Mouse (Mus musculus): ENCODE data around the gene Zswim8. TPM values are rescaled to one million over a fixed set of nuclear protein-coding genes. Genes with fewer than 3 reads are reported as not detected.

The Zswim8 gene
- polyA plus RNA-seq, 1 experiment = 177 TPM

DNA sequence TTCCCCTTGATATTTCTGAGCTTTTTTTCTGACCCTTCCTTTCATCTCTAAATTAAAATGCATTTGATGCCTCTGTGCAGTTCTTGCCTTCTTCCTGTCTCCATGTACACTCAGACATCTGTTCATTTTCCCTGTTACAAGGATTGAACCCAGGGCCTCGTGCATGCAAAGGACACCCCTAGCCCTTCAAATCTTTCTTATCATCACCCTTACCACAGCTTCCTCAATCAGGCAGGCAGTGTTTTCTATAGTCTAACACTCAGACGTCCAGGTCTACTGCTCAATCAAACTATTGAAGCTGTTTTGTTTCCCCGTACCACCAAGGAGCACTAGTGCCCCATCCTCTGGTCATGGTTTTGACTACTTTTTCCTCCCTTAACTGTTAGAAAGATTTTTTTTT lies 46.4 kb downstream of the Zswim8 start:
- Histone ChIP-seq H3K4me3 (ENCODE audit: extremely low read depth, insufficient read depth, insufficient read length) (no peak overlapping the region), H3K27me3 (ENCODE audit: control insufficient read depth, insufficient read depth, low read length) (no peaks in the 10 kb centered on the region), H3K4me1 (ENCODE audit: control insufficient read depth, insufficient read depth, insufficient read length) (no peaks in the 10 kb centered on the region), H3K27ac (ENCODE audit: insufficient read depth, low read length) (no peak overlapping the region), H3K36me3 (ENCODE audit: control insufficient read depth, insufficient read depth, low read length) (peaks cover 8% of the 10 kb centered on the region)
- TF ChIP-seq CTCF (IDR thresholded peaks at IDR 0.05; ENCODE audit: extremely low read depth, insufficient read depth, insufficient read length, insufficient replicate concordance) (no peak), POLR2A (IDR thresholded peaks at IDR 0.05; ENCODE audit: low read depth, low read length) (no peak)
- DNase-seq (ENCODE audit: low read depth in 1 of 2, low spot score in 2 of 2) = no peak
- WGBS = 64% methylated on average over 3 of the region's 3 CpGs

DNA sequence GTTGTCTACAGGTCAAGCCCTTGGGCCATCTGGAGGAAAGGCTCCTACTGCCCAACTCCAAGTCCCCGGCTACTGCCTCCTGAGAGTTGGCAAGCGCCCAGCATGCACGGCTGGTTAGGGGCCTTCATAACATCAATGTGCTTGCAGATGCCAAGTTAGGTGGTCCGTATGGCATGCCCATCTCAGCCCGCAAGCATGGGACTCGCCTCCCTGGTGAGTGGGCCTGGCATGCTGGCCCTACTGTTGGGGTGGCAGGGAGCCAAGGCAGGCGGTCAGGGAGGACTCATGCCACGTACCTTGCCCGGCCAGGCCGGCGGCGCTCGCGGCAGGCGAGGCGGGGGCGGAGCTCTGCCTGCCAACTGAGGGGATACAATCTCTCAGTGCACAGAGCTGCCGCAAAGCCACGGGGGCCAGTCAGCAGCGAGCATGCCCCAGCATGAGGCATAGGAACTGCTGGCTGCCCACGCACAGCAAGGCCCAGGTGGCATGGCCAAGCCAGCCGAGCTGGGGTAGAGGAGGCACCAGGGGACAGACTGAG lies 50.1 kb downstream of the Zswim8 start:
- H3K27me3 ChIP-seq (ENCODE audit: control insufficient read depth, insufficient read depth, low read length) = no peaks in the 10 kb centered on the region
- WGBS = 95% methylated on average over 22 of the region's 22 CpGs
- no peak overlapping the region for H3K27ac ChIP-seq (ENCODE audit: insufficient read depth, low read length)
- TF ChIP-seq CTCF (IDR thresholded peaks at IDR 0.05; ENCODE audit: extremely low read depth, insufficient read depth, insufficient read length, insufficient replicate concordance) (no peak), POLR2A (IDR thresholded peaks at IDR 0.05; ENCODE audit: low read depth, low read length) (no peak)
- no peak overlapping the region for H3K4me3 ChIP-seq (ENCODE audit: extremely low read depth, insufficient read depth, insufficient read length)
- no peaks in the 10 kb centered on the region for H3K4me1 ChIP-seq (ENCODE audit: control insufficient read depth, insufficient read depth, insufficient read length)
- DNase-seq (ENCODE audit: low read depth in 1 of 2, low spot score in 2 of 2) = no peak
- peaks cover 25% of the 10 kb centered on the region for H3K36me3 ChIP-seq (ENCODE audit: control insufficient read depth, insufficient read depth, low read length)

DNA sequence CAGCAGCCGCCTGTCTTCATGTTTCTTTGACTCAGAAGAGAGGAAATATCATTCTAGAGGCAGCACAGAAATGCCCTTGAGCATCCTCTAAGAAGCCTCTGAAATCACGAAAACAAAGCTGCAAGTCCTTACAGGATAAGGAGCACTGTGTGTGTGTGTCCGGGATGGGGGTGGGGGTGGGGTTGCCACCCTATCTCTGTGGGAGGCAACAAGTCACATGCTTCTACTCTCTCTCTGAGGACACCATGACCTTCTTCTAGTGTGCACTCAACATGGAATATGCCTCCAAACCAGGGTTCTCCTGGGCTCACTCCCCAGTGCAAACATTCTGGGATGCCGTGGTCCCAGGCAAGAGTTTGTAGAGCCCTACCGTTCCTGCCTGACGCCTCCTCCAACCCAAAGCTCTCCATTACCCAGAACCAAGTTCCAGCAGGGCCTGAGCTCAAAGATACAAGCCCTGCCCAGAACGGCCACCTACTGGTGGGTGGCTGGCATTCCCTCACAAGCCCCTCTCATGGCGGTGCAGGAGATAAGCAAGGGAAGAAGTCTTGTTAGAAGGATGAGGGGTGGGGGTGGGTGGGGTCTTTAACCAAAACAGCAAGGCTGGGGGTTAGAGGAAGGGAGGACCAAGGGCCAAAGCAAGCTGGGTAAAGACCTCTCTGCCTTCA lies 51.5 kb downstream of the Zswim8 start:
- Histone ChIP-seq H3K4me1 (ENCODE audit: control insufficient read depth, insufficient read depth, insufficient read length) (no peaks in the 10 kb centered on the region), H3K27ac (ENCODE audit: insufficient read depth, low read length) (no peak overlapping the region), H3K4me3 (ENCODE audit: extremely low read depth, insufficient read depth, insufficient read length) (no peak overlapping the region), H3K27me3 (ENCODE audit: control insufficient read depth, insufficient read depth, low read length) (no peaks in the 10 kb centered on the region), H3K36me3 (ENCODE audit: control insufficient read depth, insufficient read depth, low read length) (peaks cover 31% of the 10 kb centered on the region)
- WGBS = 88% methylated on average over 8 of the region's 8 CpGs
- no peak for DNase-seq (ENCODE audit: low read depth in 1 of 2, low spot score in 2 of 2)
- no peak for TF ChIP-seq POLR2A (IDR thresholded peaks at IDR 0.05; ENCODE audit: low read depth, low read length)
- no peak for TF ChIP-seq CTCF (IDR thresholded peaks at IDR 0.05; ENCODE audit: extremely low read depth, insufficient read depth, insufficient read length, insufficient replicate concordance)

DNA sequence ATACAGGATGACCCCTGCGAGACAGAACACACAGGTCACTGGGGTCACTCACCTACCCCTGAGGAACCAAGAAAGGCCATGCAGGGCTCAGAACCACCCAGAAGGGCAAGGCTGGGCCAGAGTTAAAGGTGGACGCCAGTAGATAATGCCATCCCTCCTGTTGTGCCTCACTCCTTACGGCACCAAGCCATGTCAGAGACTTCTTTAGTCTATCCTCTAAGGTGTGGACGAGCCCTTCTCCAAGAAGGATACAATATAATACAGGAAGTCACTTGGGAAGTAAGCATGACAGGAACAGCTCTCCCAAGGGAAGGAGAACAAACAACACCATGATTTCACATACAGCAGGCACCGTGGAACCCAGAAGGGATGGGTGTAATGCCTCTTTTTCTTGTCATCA lies 57.6 kb downstream of the Zswim8 start:
- WGBS = 92% methylated on average over 5 of the region's 5 CpGs
- H3K4me3 ChIP-seq (ENCODE audit: extremely low read depth, insufficient read depth, insufficient read length) = no peak overlapping the region
- H3K36me3 ChIP-seq (ENCODE audit: control insufficient read depth, insufficient read depth, low read length) = peaks cover 21% of the 10 kb centered on the region
- H3K27me3 ChIP-seq (ENCODE audit: control insufficient read depth, insufficient read depth, low read length) = no peaks in the 10 kb centered on the region
- no peak for TF ChIP-seq POLR2A (IDR thresholded peaks at IDR 0.05; ENCODE audit: low read depth, low read length)
- TF ChIP-seq CTCF (IDR thresholded peaks at IDR 0.05; ENCODE audit: extremely low read depth, insufficient read depth, insufficient read length, insufficient replicate concordance) = no peak
- DNase-seq (ENCODE audit: low read depth in 1 of 2, low spot score in 2 of 2) = no peak
- H3K27ac ChIP-seq (ENCODE audit: insufficient read depth, low read length) = no peak overlapping the region
- H3K4me1 ChIP-seq (ENCODE audit: control insufficient read depth, insufficient read depth, insufficient read length) = no peaks in the 10 kb centered on the region

DNA sequence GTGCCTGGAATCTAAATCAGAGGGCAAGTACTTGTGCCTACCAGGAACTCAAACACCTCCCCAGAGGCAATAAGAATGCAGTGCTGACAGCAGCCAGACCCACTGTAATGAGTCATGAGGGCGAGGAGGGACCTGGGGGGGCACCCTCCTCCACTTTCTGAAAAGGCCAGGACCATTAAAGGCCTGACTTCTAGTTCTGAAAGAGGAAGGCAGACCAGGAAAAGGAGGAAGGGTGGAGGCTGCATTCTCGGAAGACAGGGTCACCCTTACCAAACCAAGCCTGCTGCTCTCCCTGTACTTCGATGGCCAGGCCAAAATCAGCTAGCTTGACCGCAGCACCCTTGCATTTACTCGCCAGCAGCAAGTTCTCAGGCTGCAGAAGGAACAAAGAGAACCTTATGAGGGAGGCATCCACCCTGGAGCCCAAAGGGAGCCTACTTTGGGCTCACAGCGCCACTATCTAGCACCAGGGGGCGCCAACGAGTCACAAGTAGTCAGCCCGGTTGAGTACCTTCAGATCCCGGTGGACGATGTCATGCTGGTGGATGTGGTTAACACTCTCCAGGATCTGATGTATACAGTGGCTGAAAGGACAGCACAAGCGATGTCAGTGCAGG lies 58.4 kb downstream of the Zswim8 start:
- Histone ChIP-seq H3K27me3 (ENCODE audit: control insufficient read depth, insufficient read depth, low read length) (no peaks in the 10 kb centered on the region), H3K36me3 (ENCODE audit: control insufficient read depth, insufficient read depth, low read length) (peaks cover 13% of the 10 kb centered on the region), H3K27ac (ENCODE audit: insufficient read depth, low read length) (no peak overlapping the region), H3K4me3 (ENCODE audit: extremely low read depth, insufficient read depth, insufficient read length) (no peak overlapping the region), H3K4me1 (ENCODE audit: control insufficient read depth, insufficient read depth, insufficient read length) (no peaks in the 10 kb centered on the region)
- 27% methylated on average over 12 of the region's 12 CpGs for WGBS
- peak; percentile 37 to 76 for DNase-seq (ENCODE audit: low read depth in 1 of 2, low spot score in 2 of 2)
- peak; percentile 98 for TF ChIP-seq CTCF (IDR thresholded peaks at IDR 0.05; ENCODE audit: extremely low read depth, insufficient read depth, insufficient read length, insufficient replicate concordance)
- no peak for TF ChIP-seq POLR2A (IDR thresholded peaks at IDR 0.05; ENCODE audit: low read depth, low read length)

DNA sequence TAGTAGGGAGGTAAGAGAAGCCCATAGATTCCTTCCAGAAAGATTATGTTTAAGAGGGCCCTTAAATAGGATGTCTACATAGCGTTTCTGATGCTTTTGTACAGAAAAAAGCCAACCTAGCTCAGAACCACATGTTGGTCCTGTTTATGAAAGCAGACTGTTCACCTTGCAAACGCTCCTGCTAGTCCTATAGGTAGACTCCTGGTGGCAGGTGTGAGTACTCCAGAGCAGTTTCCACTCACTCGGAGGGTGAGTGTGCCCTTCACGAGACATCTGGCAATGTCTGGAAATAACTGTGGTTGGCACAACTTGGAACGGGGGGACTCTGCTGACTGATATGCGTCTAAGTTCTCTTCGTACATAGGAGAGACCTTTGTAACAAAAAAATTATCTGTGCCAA lies 60.6 kb downstream of the Zswim8 start:
- TF ChIP-seq POLR2A (IDR thresholded peaks at IDR 0.05; ENCODE audit: low read depth, low read length) (no peak), CTCF (IDR thresholded peaks at IDR 0.05; ENCODE audit: extremely low read depth, insufficient read depth, insufficient read length, insufficient replicate concordance) (no peak)

DNA sequence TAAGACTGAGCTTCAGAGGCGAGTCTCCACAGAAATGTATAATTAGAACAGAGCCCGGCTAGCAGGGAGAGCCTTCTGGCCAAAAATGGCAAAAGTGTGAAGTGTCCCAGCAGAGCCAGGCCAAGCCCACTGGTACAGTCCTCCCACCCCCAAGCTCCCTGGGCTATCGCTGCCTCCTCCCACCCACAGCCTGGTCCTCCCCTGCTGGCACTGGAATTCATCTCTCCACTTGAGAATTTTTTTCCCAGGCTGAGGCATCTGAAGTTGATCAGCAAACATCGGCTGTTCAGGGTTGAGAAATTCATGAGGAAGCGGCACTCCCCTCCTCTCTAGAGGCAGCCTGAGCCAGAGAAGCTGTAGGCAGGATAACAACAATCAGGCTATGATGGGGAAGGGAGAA lies 61.2 kb downstream of the Zswim8 start:
- TF ChIP-seq POLR2A (IDR thresholded peaks at IDR 0.05; ENCODE audit: low read depth, low read length) (no peak), CTCF (IDR thresholded peaks at IDR 0.05; ENCODE audit: extremely low read depth, insufficient read depth, insufficient read length, insufficient replicate concordance) (no peak)
- H3K27me3 ChIP-seq (ENCODE audit: control insufficient read depth, insufficient read depth, low read length) = no peaks in the 10 kb centered on the region
- WGBS = 84% methylated on average over 5 of the region's 5 CpGs
- no peak for DNase-seq (ENCODE audit: low read depth in 1 of 2, low spot score in 2 of 2)
- H3K4me1 ChIP-seq (ENCODE audit: control insufficient read depth, insufficient read depth, insufficient read length) = peaks cover 3% of the 10 kb centered on the region; the same call in 1 of the 2 replicates
- peaks cover 8% of the 10 kb centered on the region for H3K36me3 ChIP-seq (ENCODE audit: control insufficient read depth, insufficient read depth, low read length)
- H3K27ac ChIP-seq (ENCODE audit: insufficient read depth, low read length) = no peak overlapping the region
- H3K4me3 ChIP-seq (ENCODE audit: extremely low read depth, insufficient read depth, insufficient read length) = no peak overlapping the region

More for the DNA sequence above, 60.6 kb downstream of the Zswim8 start:
- Histone ChIP-seq H3K4me1 (ENCODE audit: control insufficient read depth, insufficient read depth, insufficient read length) (peaks cover 2% of the 10 kb centered on the region; the same call in 1 of the 2 replicates), H3K4me3 (ENCODE audit: extremely low read depth, insufficient read depth, insufficient read length) (no peak overlapping the region), H3K27ac (ENCODE audit: insufficient read depth, low read length) (no peak overlapping the region), H3K27me3 (ENCODE audit: control insufficient read depth, insufficient read depth, low read length) (no peaks in the 10 kb centered on the region), H3K36me3 (ENCODE audit: control insufficient read depth, insufficient read depth, low read length) (peaks cover 11% of the 10 kb centered on the region)
- DNase-seq (ENCODE audit: low read depth in 1 of 2, low spot score in 2 of 2) = no peak
- WGBS = 92% methylated on average over 7 of the region's 7 CpGs

Measured in spleen, adult 2 months (tissue).